Comparison of ENCODE assay signal across 8 mouse cellular contexts in genomic region chr11:101984054-101985025, GRCm38 (mm10). TPM values are rescaled to one million over a fixed set of nuclear protein-coding genes. Genes with fewer than 3 reads are reported as not detected.
A peak's percentile ranks its signal among the peaks of the same experiment; 100 is the strongest.
DNase-seq lines count a peak whose midpoint lies in the region; ATAC-seq lines count a peak whose summit lies in the region.

Cfap97d1 (plus strand) TSS chr11:101984279.

- no peaks in the 10 kb centered on the region for H3K36me3 ChIP-seq in hindbrain, embryonic 12.5 days

- H3K27ac ChIP-seq in hindbrain, embryonic 12.5 days: peak within 1 kb of the TSS; percentile 48; the same call in 1 of the 2 replicates

- H3K4me1 ChIP-seq in hindbrain, embryonic 12.5 days: peaks cover 21% of the 10 kb centered on the region

- peak within 1 kb of the TSS; percentile 99 for H3K4me2 ChIP-seq in hindbrain, embryonic 12.5 days (replicated peaks)

- peaks cover 12% of the 10 kb centered on the region for H3K27me3 ChIP-seq in hindbrain, embryonic 12.5 days

- H3K4me3 ChIP-seq in hindbrain, embryonic 12.5 days: peak within 1 kb of the TSS; percentile 50

- 2% methylated on average over 64 of the region's 71 CpGs for WGBS in hindbrain, embryonic 12.5 days

- H3K9me3 ChIP-seq in hindbrain, embryonic 12.5 days (replicated peaks): no peaks in the 10 kb centered on the region

- ATAC-seq in hindbrain, embryonic 12.5 days (ENCODE audit: low FRiP score): peak; percentile 71

- peak; percentile 99 for DNase-seq in R1 (ENCODE audit: low read depth, low spot score)
- peak; percentile 97 for DNase-seq in cerebellum, postnatal 10 days
- peak; percentile 92 to 94 for DNase-seq in frontal cortex, postnatal 10 days (ENCODE audit: low spot score in 2 of 2)
- peak; percentile 92 to 95 for DNase-seq in layer of hippocampus, postnatal 14 days (ENCODE audit: low spot score in 2 of 2)
- DNase-seq in lung, postnatal 10 days: peak; percentile 98
- DNase-seq in ovary, postnatal 14 days (ENCODE audit: low spot score): peak; percentile 73
- DNase-seq in thymus, postnatal 14 days: peak; percentile 17

- peak within 1 kb of the TSS; percentile 70 for H3K9ac ChIP-seq in hindbrain, embryonic 12.5 days

RNA-seq across cellular contexts. Expression of gene Cfap97d1, which starts in this region (rescaled TPM):
- polyA plus RNA-seq in hindbrain, embryonic 12.5 days (2016; fragmentation: Nextera tagmentation; extraction: Ambion mirVana): not detected in 2 replicates
- not detected for total RNA-seq in layer of hippocampus, postnatal 14 days (2021)

Comparison
In these comparisons a context has a peak if more than half of its experiments do, and no peak if none do; other contexts are left out.
1. Peak in every context shown above with its lines: DNase-seq, ATAC-seq, H3K4me3 ChIP-seq and H3K27ac ChIP-seq.
2. Peak in ATAC-seq, H3K4me3 ChIP-seq, H3K27ac ChIP-seq, H3K9ac ChIP-seq and H3K4me2 ChIP-seq in hindbrain, embryonic 12.5 days; RNA of the gene not detected or under 1 TPM.
3. Peak in DNase-seq in layer of hippocampus, postnatal 14 days; RNA of the gene not detected or under 1 TPM.
4. DNase-seq: peak in every context shown above with its lines; median percentile 99 in R1; 98 in lung, postnatal 10 days; 97 in cerebellum, postnatal 10 days; 94 in layer of hippocampus, postnatal 14 days; 93 in frontal cortex, postnatal 10 days; 73 in ovary, postnatal 14 days; 17 in thymus, postnatal 14 days.